Mouse (Mus musculus) stomach, postnatal 0 days (tissue): ENCODE data around the gene Tbxa2r.

Experiments
- CTCF ChIP-seq: IDR thresholded peaks from 2 replicates; pipeline ENCODE4 v1.5.1; 2016; ENCODE audit warnings: antibody characterized with exemption, low read depth, mild to moderate bottlenecking, moderate library complexity
- EP300 ChIP-seq: optimal IDR thresholded peaks from 2 replicates; pipeline ENCODE3; 2016; ENCODE audit warnings: antibody characterized with exemption

DNA sequence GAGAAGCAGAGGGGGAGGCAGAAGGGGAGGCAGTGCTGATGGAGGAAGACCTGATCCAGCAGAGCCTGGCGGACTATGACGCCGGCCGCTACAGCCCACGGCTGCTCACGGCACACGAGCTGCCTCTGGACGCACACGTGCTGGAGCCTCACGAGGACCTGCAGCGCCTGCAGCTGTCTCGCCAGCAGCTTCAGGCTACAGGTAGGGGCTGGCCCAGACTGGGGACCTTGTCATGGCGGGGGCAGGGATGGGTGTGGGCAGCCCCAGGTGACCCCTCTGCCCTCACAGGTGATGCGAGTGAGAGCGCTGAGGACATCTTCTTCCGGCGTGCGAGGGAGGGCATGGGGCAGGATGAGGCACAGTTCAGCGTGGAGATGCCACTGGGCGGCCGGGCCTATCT is 3.4 kb upstream of the Tbxa2r start:
- TF ChIP-seq CTCF (no peak), EP300 (no peak)
